Mouse (Mus musculus) lung, postnatal 0 days (tissue): ENCODE measurements around the gene B3galt1.

ENCODE experiments used
- CTCF ChIP-seq: IDR thresholded peaks from 2 replicates; pipeline ENCODE4 v1.5.1; 2016; ENCODE audit warnings: antibody characterized with exemption, mild to moderate bottlenecking
- EP300 ChIP-seq: IDR thresholded peaks from 2 replicates; pipeline ENCODE4 v1.6.1; 2016; ENCODE audit warnings: antibody characterized with exemption, mild to moderate bottlenecking, control low read depth

- TF ChIP-seq CTCF (no peak), EP300 (no peak)
Observed at GRCm38 (mm10) chr2:67827697-67828096, 262.0 kb downstream of the B3galt1 start.
